Mouse (Mus musculus) heart, postnatal 0 days (tissue): ENCODE measurements around the gene Rbms3.
A peak's percentile ranks its signal among the peaks of the same experiment; 100 is the strongest.

Source experiments
- CTCF ChIP-seq: IDR thresholded peaks from 2 replicates; pipeline ENCODE4 v1.5.1; 2016; ENCODE audit warnings: antibody characterized with exemption, control low read depth, low read depth
- EP300 ChIP-seq: IDR thresholded peaks from 2 replicates; pipeline ENCODE4 v1.6.1; 2016; ENCODE audit warnings: antibody characterized with exemption, low read depth

DNA sequence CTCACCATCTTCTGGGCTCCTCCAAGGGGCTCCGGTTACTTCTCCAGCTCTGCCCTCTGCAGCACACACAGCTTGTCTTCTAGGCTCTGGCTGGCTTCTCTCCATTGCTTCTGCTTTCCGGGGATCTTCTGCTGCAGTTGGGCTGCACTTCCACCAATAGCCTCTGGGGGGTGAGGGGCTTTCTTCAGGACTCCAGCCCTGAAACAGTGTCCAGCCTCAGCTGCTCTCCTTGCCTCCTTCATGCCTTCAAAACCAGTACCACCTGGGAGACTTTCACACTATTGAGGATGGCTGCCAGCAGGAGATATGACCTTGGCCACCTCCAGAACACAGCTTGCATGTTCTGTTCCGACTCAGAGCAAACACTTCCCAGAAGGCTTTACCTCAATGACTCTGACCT is 1094.0 kb downstream of the Rbms3 start:
- TF ChIP-seq CTCF (peak; percentile 27; the same call in 1 of the 2 replicates), EP300 (no peak)
